Mouse (Mus musculus) skeletal muscle tissue, adult 2 months (tissue): ENCODE results near the gene Ccdc18.
"Not testable (repeated sequence)": the region's sequence is repeated elsewhere in the genome, so short reads cannot be mapped to it uniquely, and the experiment has no call there.

Source experiments
- DNase-seq: peaks from one replicate; pipeline ENCODE4 v3.0.0-alpha.2; 2012; ENCODE audit warnings: low read depth, low spot score

The Ccdc18 gene

GRCm38 (mm10) chr5:108132441-108133243 lies at the start of gene Ccdc18, which contains the start of gene Tmed5:
TSS of gene Ccdc18 (plus strand) at chr5:108132875.
TSS of gene Tmed5 (minus strand) at chr5:108132620.
- peak; percentile 95 for DNase-seq

GRCm38 (mm10) chr5:108085440-108085839 lies 47.2 kb upstream of the Ccdc18 start:
- no peak for DNase-seq

- not testable (repeated sequence) for DNase-seq
Measured at GRCm38 (mm10) chr5:108092731-108093130, 39.9 kb upstream of the Ccdc18 start.

GRCm38 (mm10) chr5:108097676-108098075 lies 35.0 kb upstream of the Ccdc18 start:
- no peak for DNase-seq

GRCm38 (mm10) chr5:108100196-108100595 lies 32.5 kb upstream of the Ccdc18 start:
- DNase-seq: no peak

GRCm38 (mm10) chr5:108104306-108104705 lies 28.4 kb upstream of the Ccdc18 start:
- no peak for DNase-seq

GRCm38 (mm10) chr5:108109346-108109745 lies 23.3 kb upstream of the Ccdc18 start:
- DNase-seq: no peak

- DNase-seq: no peak
Measured at GRCm38 (mm10) chr5:108117693-108118092, 15.0 kb upstream of the Ccdc18 start.

GRCm38 (mm10) chr5:108120221-108120900 lies 12.3 kb upstream of the Ccdc18 start:
- no peak for DNase-seq

GRCm38 (mm10) chr5:108131849-108132440 lies 730 bp upstream of the Ccdc18 start:
- peak; percentile 49 for DNase-seq

- no peak for DNase-seq
Measured at GRCm38 (mm10) chr5:108152592-108152991, 19.9 kb downstream of the Ccdc18 start.

GRCm38 (mm10) chr5:108160796-108161195 lies 28.1 kb downstream of the Ccdc18 start:
- no peak for DNase-seq

GRCm38 (mm10) chr5:108163695-108164094 lies 31.0 kb downstream of the Ccdc18 start:
- no peak for DNase-seq

- DNase-seq: no peak
Measured at GRCm38 (mm10) chr5:108184050-108184449, 51.4 kb downstream of the Ccdc18 start.

GRCm38 (mm10) chr5:108188967-108189366 lies 56.3 kb downstream of the Ccdc18 start:
- no peak for DNase-seq

GRCm38 (mm10) chr5:108206008-108206407 lies 73.3 kb downstream of the Ccdc18 start:
- no peak for DNase-seq

GRCm38 (mm10) chr5:108211512-108211911 lies 78.8 kb downstream of the Ccdc18 start:
- DNase-seq: no peak

GRCm38 (mm10) chr5:108214928-108215327 lies 82.3 kb downstream of the Ccdc18 start:
- DNase-seq: no peak

- DNase-seq: no peak
Measured at GRCm38 (mm10) chr5:108224077-108224476, 91.4 kb downstream of the Ccdc18 start.

- DNase-seq: no peak
Measured at GRCm38 (mm10) chr5:108226159-108226558, 93.5 kb downstream of the Ccdc18 start.

- DNase-seq: no peak
Measured at GRCm38 (mm10) chr5:108246314-108246765, 113.7 kb downstream of the Ccdc18 start.

GRCm38 (mm10) chr5:108250033-108250432 lies 117.4 kb downstream of the Ccdc18 start:
- DNase-seq: no peak
